Mouse (Mus musculus): ENCODE measurements around the gene Trpv3.

DNA sequence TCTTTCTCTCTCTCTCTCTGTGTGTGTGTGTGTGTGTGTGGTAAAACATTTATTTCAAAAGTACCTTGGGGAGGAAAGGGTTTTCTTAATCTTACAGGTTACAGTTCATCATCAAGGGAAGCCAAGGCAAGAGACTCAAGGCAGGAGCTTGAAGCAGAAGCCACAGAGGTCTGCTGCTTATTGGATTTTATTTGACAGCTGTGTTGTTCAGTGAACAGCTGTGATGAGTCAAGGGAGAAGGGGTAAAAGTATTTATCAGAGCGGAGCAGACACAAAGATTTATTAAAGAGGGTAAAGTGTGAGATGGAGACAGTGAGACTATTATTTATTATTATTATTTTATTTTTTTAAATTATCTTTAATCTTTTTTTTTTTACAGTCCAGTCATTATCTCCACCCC lies 5.8 kb upstream of the Trpv3 start:
- TF ChIP-seq CTCF (IDR thresholded peaks at IDR 0.05; ENCODE audit: control insufficient read depth, insufficient read depth, low read length) (no peak), POLR2A (IDR thresholded peaks at IDR 0.05; ENCODE audit: borderline replicate concordance, control insufficient read depth, low read depth, low read length) (no peak)
